In genomic region chr6:83774781-83775563, GRCm38 (mm10) we compare ENCODE assay signal across 8 mouse cellular contexts. TPM values are rescaled to one million over a fixed set of nuclear protein-coding genes. Genes with fewer than 3 reads are reported as not detected.
DNase-seq lines count a peak whose midpoint lies in the region; ATAC-seq lines count a peak whose summit lies in the region.

No protein-coding gene starts in this region.

- peaks cover 27% of the 10 kb centered on the region for H3K4me1 ChIP-seq in embryonic facial prominence, embryonic 10.5 days
- H3K4me1 ChIP-seq in hindbrain, embryonic 11.5 days (replicated peaks; ENCODE audit: control insufficient read depth, insufficient read depth, low read length), result 0 out of 2 replicates have a peak, but pooled peaks cover 5% of the 10 kb centered on the region
- peaks cover 24% of the 10 kb centered on the region for H3K4me1 ChIP-seq in liver, embryonic 16.5 days (ENCODE audit: control insufficient read depth, low read depth, low read length)
- peaks cover 14% of the 10 kb centered on the region for H3K4me1 ChIP-seq in stomach, embryonic 16.5 days (ENCODE audit: control insufficient read depth, insufficient read depth, low read length)

- H3K4me3 ChIP-seq in embryonic facial prominence, embryonic 10.5 days, result peak overlapping the region; percentile 97
- H3K4me3 ChIP-seq in hindbrain, embryonic 11.5 days (ENCODE audit: low read depth, low read length), result peak overlapping the region; percentile 93
- H3K4me3 ChIP-seq in liver, embryonic 16.5 days (ENCODE audit: low read depth, low read length), result peak overlapping the region; percentile 97
- peak overlapping the region; percentile 58 for H3K4me3 ChIP-seq in stomach, embryonic 16.5 days (replicated peaks; ENCODE audit: low read length)

- peak overlapping the region; percentile 93 for H3K27ac ChIP-seq in embryonic facial prominence, embryonic 10.5 days (replicated peaks)
- H3K27ac ChIP-seq in hindbrain, embryonic 11.5 days (ENCODE audit: low read depth, low read length), result peak overlapping the region; percentile 14; the same call in 1 of the 2 replicates
- H3K27ac ChIP-seq in liver, embryonic 16.5 days (ENCODE audit: low read length), result peak overlapping the region; percentile 95
- H3K27ac ChIP-seq in stomach, embryonic 16.5 days (ENCODE audit: low read length), result peak overlapping the region; percentile 95

- peaks cover 37% of the 10 kb centered on the region for H3K36me3 ChIP-seq in embryonic facial prominence, embryonic 10.5 days (replicated peaks)
- no peaks in the 10 kb centered on the region for H3K36me3 ChIP-seq in hindbrain, embryonic 11.5 days (ENCODE audit: control insufficient read depth, insufficient read depth, low read length)
- H3K36me3 ChIP-seq in liver, embryonic 16.5 days (ENCODE audit: control insufficient read depth, insufficient read depth), result peaks cover 13% of the 10 kb centered on the region
- H3K36me3 ChIP-seq in stomach, embryonic 16.5 days (ENCODE audit: control insufficient read depth, insufficient read depth, low read length), result peaks cover 3% of the 10 kb centered on the region; the same call in 1 of the 2 replicates

- DNase-seq in adrenal gland, postnatal 10 days, result peak; percentile 28
- DNase-seq in adrenal gland, adult 2 months, result no peak
- peak; percentile 36 for DNase-seq in embryonic facial prominence, embryonic 10.5 days (ENCODE audit: low spot score)
- no peak for DNase-seq in hindbrain, embryonic 11.5 days (ENCODE audit: low spot score)
- DNase-seq in adrenal gland, postnatal 25 days, result no peak

- ATAC-seq in CD4-positive, CD25-positive, alpha-beta regulatory T cell, adult 4 months, result peak; percentile 28
- peak; percentile 58 for ATAC-seq in hindbrain, embryonic 11.5 days (ENCODE audit: low FRiP score)
- ATAC-seq in liver, embryonic 16.5 days (ENCODE audit: low read depth), result peak; percentile 23
- ATAC-seq in stomach, embryonic 16.5 days (ENCODE audit: insufficient read depth, low FRiP score), result no peak

- peak overlapping the region; percentile 93 for H3K9ac ChIP-seq in hindbrain, embryonic 11.5 days (ENCODE audit: low read depth, low read length)
- H3K9ac ChIP-seq in liver, embryonic 16.5 days (ENCODE audit: low read depth, low read length), result peak overlapping the region; percentile 95
- H3K9ac ChIP-seq in stomach, embryonic 16.5 days (ENCODE audit: low read length), result peak overlapping the region; percentile 86

- no peaks in the 10 kb centered on the region for H3K9me3 ChIP-seq in embryonic facial prominence, embryonic 10.5 days
- no peaks in the 10 kb centered on the region for H3K9me3 ChIP-seq in hindbrain, embryonic 11.5 days (ENCODE audit: control insufficient read depth, low read length)
- H3K9me3 ChIP-seq in liver, embryonic 16.5 days (replicated peaks; ENCODE audit: control insufficient read depth, low read length), result no peaks in the 10 kb centered on the region
- no peaks in the 10 kb centered on the region for H3K9me3 ChIP-seq in stomach, embryonic 16.5 days (replicated peaks; ENCODE audit: control insufficient read depth, low read length)

- H3K27me3 ChIP-seq in embryonic facial prominence, embryonic 10.5 days (replicated peaks; ENCODE audit: low read depth, poor library complexity, severe bottlenecking), result no peaks in the 10 kb centered on the region
- H3K27me3 ChIP-seq in hindbrain, embryonic 11.5 days (ENCODE audit: control insufficient read depth, insufficient read depth, low read length), result no peaks in the 10 kb centered on the region
- H3K27me3 ChIP-seq in liver, embryonic 16.5 days (ENCODE audit: control insufficient read depth, insufficient read depth, low read depth, low read length), result no peaks in the 10 kb centered on the region
- H3K27me3 ChIP-seq in stomach, embryonic 16.5 days (ENCODE audit: control insufficient read depth, insufficient read depth, low read length), result no peaks in the 10 kb centered on the region

- WGBS in embryonic facial prominence, embryonic 10.5 days, result 3% methylated on average over 14 of the region's 14 CpGs
- 2% methylated on average over 14 of the region's 14 CpGs for WGBS in hindbrain, embryonic 11.5 days
- 2% methylated on average over 14 of the region's 14 CpGs for WGBS in liver, embryonic 16.5 days (ENCODE audit: insufficient replicate concordance)
- WGBS in stomach, embryonic 16.5 days, result 2% methylated on average over 14 of the region's 14 CpGs

- H3K4me2 ChIP-seq in hindbrain, embryonic 11.5 days (replicated peaks; ENCODE audit: low read depth, low read length), result peak overlapping the region; percentile 83
- H3K4me2 ChIP-seq in liver, embryonic 16.5 days (ENCODE audit: low read depth, low read length), result peak overlapping the region; percentile 90
- peak overlapping the region; percentile 82 for H3K4me2 ChIP-seq in stomach, embryonic 16.5 days (ENCODE audit: low read depth, low read length)

RNA-seq across cellular contexts. Expression of gene Tex261, which starts 0.6 kb away (rescaled TPM):
- total RNA-seq in adrenal gland, postnatal 10 days (2021), result 10 to 100 TPM; 89.1 to 93.1 TPM
- total RNA-seq in adrenal gland, adult 2 months (2021), result 100 to 1,000 TPM; 181 to 195 TPM
- 148 and 156 TPM in 2 replicates for polyA plus RNA-seq in adrenal gland, adult 2 months (2012; rRNA removed)
- 10 to 100 TPM; 78.1 to 88.1 TPM for polyA plus RNA-seq in CD4-positive, CD25-positive, alpha-beta regulatory T cell, adult 4 months (2017; shearing (Covaris generic))
- 76.0 and 79.7 TPM in 2 replicates for polyA plus RNA-seq in embryonic facial prominence, embryonic 10.5 days (2016; fragmentation: Nextera tagmentation; extraction: Ambion mirVana)
- 48.1 and 50.1 TPM in 2 replicates for polyA plus RNA-seq in hindbrain, embryonic 11.5 days (2014; fragmentation: Nextera tagmentation; extraction: Ambion mirVana)
- polyA plus RNA-seq in liver, embryonic 16.5 days (2015; fragmentation: Nextera tagmentation; extraction: Ambion mirVana), result 39.2 and 42.0 TPM in 2 replicates
- 79.5 and 82.1 TPM in 2 replicates for polyA plus RNA-seq in stomach, embryonic 16.5 days (2015; fragmentation: Nextera tagmentation; extraction: Ambion mirVana)
- 108 and 125 TPM in 2 replicates for total RNA-seq in adrenal gland, postnatal 25 days (2021)

RNA-seq across cellular contexts. Expression of gene Ankrd53, which starts 12.5 kb away (rescaled TPM):
- under 1 TPM in 1 of 2 experiments, not detected in 1; 0.15 TPM for total RNA-seq in adrenal gland, postnatal 10 days (2021)
- total RNA-seq in adrenal gland, adult 2 months (2021), result not detected
- polyA plus RNA-seq in adrenal gland, adult 2 months (2012; rRNA removed), result 0.06 TPM in 1 of 2 replicates, not detected in the other
- polyA plus RNA-seq in CD4-positive, CD25-positive, alpha-beta regulatory T cell, adult 4 months (2017; shearing (Covaris generic)), result not detected
- 0.11 and 0.15 TPM in 2 replicates for polyA plus RNA-seq in embryonic facial prominence, embryonic 10.5 days (2016; fragmentation: Nextera tagmentation; extraction: Ambion mirVana)
- polyA plus RNA-seq in hindbrain, embryonic 11.5 days (2014; fragmentation: Nextera tagmentation; extraction: Ambion mirVana), result 0.12 TPM in 1 of 2 replicates, not detected in the other
- not detected in 2 replicates for polyA plus RNA-seq in liver, embryonic 16.5 days (2015; fragmentation: Nextera tagmentation; extraction: Ambion mirVana)
- polyA plus RNA-seq in stomach, embryonic 16.5 days (2015; fragmentation: Nextera tagmentation; extraction: Ambion mirVana), result not detected in 2 replicates
- total RNA-seq in adrenal gland, postnatal 25 days (2021), result 0.30 TPM in 1 of 2 replicates, not detected in the other

RNA-seq across cellular contexts. Expression of gene Nagk, which starts 19.8 kb away (rescaled TPM):
- 10 to 100 TPM; 38.8 to 42.8 TPM for total RNA-seq in adrenal gland, postnatal 10 days (2021)
- total RNA-seq in adrenal gland, adult 2 months (2021), result 10 to 100 TPM; 39.9 to 46.9 TPM
- polyA plus RNA-seq in adrenal gland, adult 2 months (2012; rRNA removed), result 23.2 and 29.4 TPM in 2 replicates
- 10 to 100 TPM; 31.0 to 32.7 TPM for polyA plus RNA-seq in CD4-positive, CD25-positive, alpha-beta regulatory T cell, adult 4 months (2017; shearing (Covaris generic))
- polyA plus RNA-seq in embryonic facial prominence, embryonic 10.5 days (2016; fragmentation: Nextera tagmentation; extraction: Ambion mirVana), result 22.1 and 26.8 TPM in 2 replicates
- 35.9 and 42.6 TPM in 2 replicates for polyA plus RNA-seq in hindbrain, embryonic 11.5 days (2014; fragmentation: Nextera tagmentation; extraction: Ambion mirVana)
- 18.8 and 20.1 TPM in 2 replicates for polyA plus RNA-seq in liver, embryonic 16.5 days (2015; fragmentation: Nextera tagmentation; extraction: Ambion mirVana)
- polyA plus RNA-seq in stomach, embryonic 16.5 days (2015; fragmentation: Nextera tagmentation; extraction: Ambion mirVana), result 75.6 and 77.9 TPM in 2 replicates
- total RNA-seq in adrenal gland, postnatal 25 days (2021), result 50.4 and 59.5 TPM in 2 replicates

RNA-seq across cellular contexts. Expression of gene Atp6v1b1, which starts 32.2 kb away (rescaled TPM):
- total RNA-seq in adrenal gland, postnatal 10 days (2021), result not detected
- not detected for total RNA-seq in adrenal gland, adult 2 months (2021)
- not detected in 2 replicates for polyA plus RNA-seq in adrenal gland, adult 2 months (2012; rRNA removed)
- not detected for polyA plus RNA-seq in CD4-positive, CD25-positive, alpha-beta regulatory T cell, adult 4 months (2017; shearing (Covaris generic))
- polyA plus RNA-seq in embryonic facial prominence, embryonic 10.5 days (2016; fragmentation: Nextera tagmentation; extraction: Ambion mirVana), result not detected in 2 replicates
- 0.15 TPM in 1 of 2 replicates, not detected in the other for polyA plus RNA-seq in hindbrain, embryonic 11.5 days (2014; fragmentation: Nextera tagmentation; extraction: Ambion mirVana)
- not detected in 2 replicates for polyA plus RNA-seq in liver, embryonic 16.5 days (2015; fragmentation: Nextera tagmentation; extraction: Ambion mirVana)
- not detected in 2 replicates for polyA plus RNA-seq in stomach, embryonic 16.5 days (2015; fragmentation: Nextera tagmentation; extraction: Ambion mirVana)
- total RNA-seq in adrenal gland, postnatal 25 days (2021), result not detected in 2 replicates

RNA-seq across cellular contexts. Expression of gene Paip2b, which starts 56.6 kb away (rescaled TPM):
- 10 to 100 TPM; 24.8 to 25.4 TPM for total RNA-seq in adrenal gland, postnatal 10 days (2021)
- total RNA-seq in adrenal gland, adult 2 months (2021), result 10 to 100 TPM; 22.0 to 36.9 TPM
- polyA plus RNA-seq in adrenal gland, adult 2 months (2012; rRNA removed), result 3.6 and 5.0 TPM in 2 replicates
- polyA plus RNA-seq in CD4-positive, CD25-positive, alpha-beta regulatory T cell, adult 4 months (2017; shearing (Covaris generic)), result 10 to 100 TPM; 18.5 to 36.3 TPM
- polyA plus RNA-seq in embryonic facial prominence, embryonic 10.5 days (2016; fragmentation: Nextera tagmentation; extraction: Ambion mirVana), result 19.3 and 19.4 TPM in 2 replicates
- polyA plus RNA-seq in hindbrain, embryonic 11.5 days (2014; fragmentation: Nextera tagmentation; extraction: Ambion mirVana), result 22.2 and 22.3 TPM in 2 replicates
- 3.5 and 4.2 TPM in 2 replicates for polyA plus RNA-seq in liver, embryonic 16.5 days (2015; fragmentation: Nextera tagmentation; extraction: Ambion mirVana)
- 18.3 and 19.7 TPM in 2 replicates for polyA plus RNA-seq in stomach, embryonic 16.5 days (2015; fragmentation: Nextera tagmentation; extraction: Ambion mirVana)
- total RNA-seq in adrenal gland, postnatal 25 days (2021), result 21.1 and 28.2 TPM in 2 replicates

Comparison
In these comparisons a context has a peak if more than half of its experiments do, and no peak if none do; other contexts are left out.
1. DNase-seq: peak in adrenal gland, postnatal 10 days (single experiment) and embryonic facial prominence, embryonic 10.5 days (single experiment); none in adrenal gland, adult 2 months (single experiment), hindbrain, embryonic 11.5 days (single experiment) and adrenal gland, postnatal 25 days (single experiment).
2. H3K27ac ChIP-seq: peak in every context shown above with its lines; median percentile 95 in liver, embryonic 16.5 days; 95 in stomach, embryonic 16.5 days; 93 in embryonic facial prominence, embryonic 10.5 days; 14 in hindbrain, embryonic 11.5 days.
3. Peak in every context shown above with its lines, with median percentiles within 50 percentile points of each other: H3K4me3 ChIP-seq, H3K4me2 ChIP-seq and H3K9ac ChIP-seq.